Mouse (Mus musculus): ENCODE results near the gene 4833439L19Rik. TPM values are rescaled to one million over a fixed set of nuclear protein-coding genes. Genes with fewer than 3 reads are reported as not detected.
"Not testable (repeated sequence)": the region's sequence is repeated elsewhere in the genome, so short reads cannot be mapped to it uniquely, and the experiment has no call there.

4833439L19Rik gene
- total RNA-seq (2021), result 10 to 100 TPM; 78.0 to 89.7 TPM
- long read RNA-seq, experiment 1, transcript 4833439L19Rik-209 (5 exons, 946 nt), result minor isoform, 7 of 85 reads
- long read RNA-seq, experiment 1, transcript 4833439L19Rik-201 (9 exons, 2,727 nt), result major isoform, 51 of 85 reads
- long read RNA-seq, experiment 1, transcript 4833439L19Rik-208 (8 exons, 2,502 nt), result minor isoform, 8 of 85 reads
- long read RNA-seq, experiment 1, partial matches to known transcripts, result 11 of 85 reads
- long read RNA-seq, experiment 1, other reads (novel, unspliced or antisense), result 8 of 85 reads
- long read RNA-seq, experiment 2, transcript 4833439L19Rik-208 (8 exons, 2,502 nt), result minor isoform, 11 of 154 reads
- long read RNA-seq, experiment 2, transcript 4833439L19Rik-201 (9 exons, 2,727 nt), result major isoform, 100 of 154 reads
- long read RNA-seq, experiment 2, partial matches to known transcripts, result 15 of 154 reads
- long read RNA-seq, experiment 2, other reads (novel, unspliced or antisense), result 26 of 154 reads

- DNase-seq (ENCODE audit: low spot score in 2 of 2), result peak; percentile 78 to 79
Observed at GRCm38 (mm10) chr13:54565201-54565581, at the start of gene 4833439L19Rik. Gene 4833439L19Rik (minus strand): TSS chr13:54565435.

GRCm38 (mm10) chr13:54613141-54613540 is 47.9 kb upstream of the 4833439L19Rik start:
- DNase-seq (ENCODE audit: low spot score in 2 of 2), result not testable (repeated sequence)

- peak; percentile 66 to 73 for DNase-seq (ENCODE audit: low spot score in 2 of 2)
Observed at GRCm38 (mm10) chr13:54610972-54611754, 45.9 kb upstream of the 4833439L19Rik start, which contains the start of gene Cltb. Gene Cltb (minus strand): TSS chr13:54611344.

GRCm38 (mm10) chr13:54610613-54610971 is 45.4 kb upstream of the 4833439L19Rik start:
- DNase-seq (ENCODE audit: low spot score in 2 of 2), result no peak

GRCm38 (mm10) chr13:54609301-54609700 is 44.1 kb upstream of the 4833439L19Rik start:
- no peak for DNase-seq (ENCODE audit: low spot score in 2 of 2)

GRCm38 (mm10) chr13:54608666-54609065 is 43.4 kb upstream of the 4833439L19Rik start:
- DNase-seq (ENCODE audit: low spot score in 2 of 2), result no peak

GRCm38 (mm10) chr13:54608002-54608401 is 42.8 kb upstream of the 4833439L19Rik start:
- DNase-seq (ENCODE audit: low spot score in 2 of 2), result no peak

GRCm38 (mm10) chr13:54607204-54607603 is 42.0 kb upstream of the 4833439L19Rik start:
- no peak for DNase-seq (ENCODE audit: low spot score in 2 of 2)

GRCm38 (mm10) chr13:54605426-54605825 is 40.2 kb upstream of the 4833439L19Rik start:
- no peak for DNase-seq (ENCODE audit: low spot score in 2 of 2)

GRCm38 (mm10) chr13:54604221-54604620 is 39.0 kb upstream of the 4833439L19Rik start:
- DNase-seq (ENCODE audit: low spot score in 2 of 2), result no peak

- no peak for DNase-seq (ENCODE audit: low spot score in 2 of 2)
Observed at GRCm38 (mm10) chr13:54603501-54603900, 38.3 kb upstream of the 4833439L19Rik start.

- no peak for DNase-seq (ENCODE audit: low spot score in 2 of 2)
Observed at GRCm38 (mm10) chr13:54602639-54603111, 37.4 kb upstream of the 4833439L19Rik start.

GRCm38 (mm10) chr13:54598622-54599143 is 33.4 kb upstream of the 4833439L19Rik start:
- DNase-seq (ENCODE audit: low spot score in 2 of 2), result no peak

GRCm38 (mm10) chr13:54596870-54597269 is 31.6 kb upstream of the 4833439L19Rik start:
- no peak for DNase-seq (ENCODE audit: low spot score in 2 of 2)

- no peak for DNase-seq (ENCODE audit: low spot score in 2 of 2)
Observed at GRCm38 (mm10) chr13:54596107-54596690, 31.0 kb upstream of the 4833439L19Rik start.

- DNase-seq (ENCODE audit: low spot score in 2 of 2), result no peak
Observed at GRCm38 (mm10) chr13:54593617-54594016, 28.4 kb upstream of the 4833439L19Rik start.

GRCm38 (mm10) chr13:54591776-54592356 is 26.6 kb upstream of the 4833439L19Rik start:
- DNase-seq (ENCODE audit: low spot score in 2 of 2), result no peak

- peak; percentile 76 to 94 for DNase-seq (ENCODE audit: low spot score in 2 of 2)
Observed at GRCm38 (mm10) chr13:54589996-54590951, 25.0 kb upstream of the 4833439L19Rik start, which contains the start of the genes Nop16 and Higd2a. Gene Nop16 (minus strand): TSS chr13:54590090. Gene Higd2a (plus strand): TSS chr13:54590207.

- DNase-seq (ENCODE audit: low spot score in 2 of 2), result no peak
Observed at GRCm38 (mm10) chr13:54589414-54589995, 24.3 kb upstream of the 4833439L19Rik start.

All from adrenal gland, postnatal 4 days (tissue).